Mouse (Mus musculus) spleen, postnatal 14 days (tissue): Measurements from ENCODE around the gene Ncf4.
A peak's percentile ranks its signal among the peaks of the same experiment; 100 is the strongest.
"Not testable (repeated sequence)": the region's sequence is repeated elsewhere in the genome, so short reads cannot be mapped to it uniquely, and the experiment has no call there.

Experiments used
- DNase-seq, 2 experiments: peaks; one replicate each; pipeline ENCODE4 v3.0.0; 2021 to 2022; ENCODE audit warnings: low spot score in 2 of 2

The Ncf4 gene

DNA sequence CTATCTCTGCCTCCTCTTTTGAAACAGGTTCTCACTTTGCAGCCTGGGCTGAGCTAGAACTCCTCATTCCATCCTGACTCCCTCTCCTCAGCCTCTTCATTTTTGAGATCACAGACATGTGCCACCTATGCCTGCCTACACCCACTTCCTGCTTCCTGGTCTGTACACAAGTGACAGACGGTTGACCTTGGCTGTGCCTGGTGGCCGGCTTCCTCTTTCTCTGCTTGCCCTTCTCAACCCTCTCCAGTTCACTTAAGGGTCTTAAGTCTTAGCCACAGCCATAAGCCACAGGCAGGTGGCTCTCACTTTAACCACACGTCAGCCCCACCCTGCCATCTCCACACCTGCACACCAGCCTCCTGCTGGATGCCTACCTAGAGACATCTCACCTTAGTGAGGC lies 3.8 kb downstream of the Ncf4 start:
- DNase-seq = peak in 1 of 2 experiments; percentile 37

DNA sequence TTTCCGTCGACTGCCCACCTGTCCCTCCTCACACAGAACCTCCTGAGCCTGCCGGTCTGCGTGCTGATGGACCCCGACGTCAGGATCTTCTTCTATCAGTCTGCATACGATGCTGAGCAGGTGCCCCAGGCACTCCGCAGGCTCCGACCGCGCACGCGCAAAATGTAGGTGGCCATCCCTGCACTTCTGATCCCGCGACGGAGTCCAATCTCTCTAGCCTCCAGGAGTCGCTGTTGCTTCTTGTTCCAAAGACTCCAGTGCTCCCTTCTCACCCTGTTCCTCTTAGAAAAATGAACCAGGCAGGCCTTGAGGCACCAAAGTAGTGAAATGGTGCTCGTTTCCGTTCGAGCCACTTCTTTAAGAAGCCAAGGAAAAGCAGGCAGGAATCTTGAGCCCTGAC lies 10.2 kb downstream of the Ncf4 start:
- no peak for DNase-seq

DNA sequence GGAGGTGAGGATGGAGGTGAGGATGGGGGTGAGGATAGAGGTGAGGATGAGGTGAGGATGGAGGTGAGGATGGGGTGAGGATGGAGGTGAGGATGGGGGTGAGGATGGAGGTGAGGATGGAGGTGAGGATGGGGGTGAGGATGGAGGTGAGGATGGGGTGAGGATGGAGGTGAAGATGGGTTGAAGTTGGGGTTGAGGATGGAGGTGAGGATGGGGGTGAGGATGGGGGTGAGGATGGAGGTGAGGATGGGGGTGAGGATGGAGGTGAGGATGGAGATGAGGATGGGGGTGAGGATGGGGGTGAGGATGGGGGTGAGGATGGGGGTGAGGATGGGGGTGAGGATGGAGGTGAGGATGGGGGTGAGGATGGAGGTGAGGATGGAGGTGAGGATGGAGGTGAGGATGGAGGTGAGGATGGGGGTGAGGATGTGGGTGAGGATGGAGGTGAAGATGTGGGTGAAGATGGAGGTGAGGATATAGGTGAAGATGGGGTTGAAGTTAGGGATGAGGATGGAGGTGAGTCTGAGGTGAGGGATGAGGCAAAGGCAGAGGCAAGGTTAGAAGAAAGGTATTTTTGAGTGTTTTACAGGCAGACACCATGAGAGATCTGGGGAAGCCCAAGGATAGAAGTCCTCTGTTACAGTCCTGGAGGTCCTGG lies 12.1 kb downstream of the Ncf4 start:
- DNase-seq = not testable (repeated sequence)

DNA sequence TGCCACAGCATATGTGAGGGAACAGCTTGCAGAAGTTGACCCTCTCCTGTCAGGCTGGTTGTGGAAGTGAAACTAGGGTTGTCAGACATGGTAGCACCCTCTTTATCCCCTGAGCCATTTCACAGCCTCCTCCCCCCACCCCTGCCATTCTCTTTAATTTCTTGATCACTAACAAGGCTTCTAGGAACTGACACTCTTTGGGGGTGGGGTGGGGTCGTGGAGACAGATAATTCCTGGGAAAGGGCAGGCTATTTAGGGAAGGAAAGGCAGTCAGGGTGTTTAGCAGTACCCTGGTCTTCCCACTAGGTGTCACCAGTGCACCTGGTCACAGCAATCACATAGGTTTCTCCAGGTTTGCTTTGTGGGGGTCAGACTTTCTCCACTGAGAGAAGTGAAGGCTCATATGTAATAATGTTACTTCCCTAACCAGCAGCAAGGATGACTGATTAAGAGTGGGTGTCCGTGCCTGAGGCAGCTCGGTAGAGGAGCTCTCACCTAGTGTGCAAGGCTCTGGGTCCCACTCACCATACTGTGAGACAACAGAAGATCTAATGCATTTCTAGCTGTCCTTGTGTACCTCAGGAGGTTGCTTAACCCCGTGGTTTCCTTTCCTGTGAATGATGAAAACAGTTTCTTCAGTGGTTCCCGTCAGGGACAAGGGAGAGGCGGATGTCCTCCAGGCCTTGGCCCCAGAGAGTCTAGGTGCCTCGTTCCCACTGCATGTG lies 12.9 kb downstream of the Ncf4 start:
- DNase-seq = peak in 1 of 2 experiments; percentile 43

DNA sequence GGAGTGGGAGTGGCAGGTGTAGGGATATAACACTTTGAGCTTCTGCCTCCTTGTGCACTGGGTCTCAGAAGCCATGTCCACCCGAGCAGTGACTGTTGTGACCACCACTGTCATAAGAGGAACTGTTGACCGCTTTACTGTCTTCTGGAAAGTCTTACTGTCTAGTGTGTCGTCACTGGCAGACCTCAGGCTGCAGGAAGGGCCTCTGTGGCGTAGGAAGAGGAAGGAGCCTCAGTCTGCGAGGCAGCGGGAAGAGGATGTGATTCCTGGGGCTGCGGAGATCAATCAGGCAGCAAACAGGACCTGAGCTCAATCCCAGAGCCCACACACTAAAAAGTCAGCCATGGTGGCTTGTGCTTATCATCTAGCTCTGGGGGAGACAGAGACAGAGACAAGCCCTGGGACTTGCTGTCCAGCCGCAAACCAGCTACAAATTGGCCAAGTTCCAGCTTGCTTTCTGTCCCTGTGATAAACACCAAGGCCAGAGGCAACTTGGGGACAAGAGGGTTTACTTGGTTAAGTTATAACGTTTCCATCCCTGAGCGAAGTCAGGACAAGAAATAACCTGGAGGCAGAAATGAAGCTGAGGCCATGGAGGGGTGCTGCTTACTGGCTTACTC lies 13.8 kb downstream of the Ncf4 start:
- no peak for DNase-seq

DNA sequence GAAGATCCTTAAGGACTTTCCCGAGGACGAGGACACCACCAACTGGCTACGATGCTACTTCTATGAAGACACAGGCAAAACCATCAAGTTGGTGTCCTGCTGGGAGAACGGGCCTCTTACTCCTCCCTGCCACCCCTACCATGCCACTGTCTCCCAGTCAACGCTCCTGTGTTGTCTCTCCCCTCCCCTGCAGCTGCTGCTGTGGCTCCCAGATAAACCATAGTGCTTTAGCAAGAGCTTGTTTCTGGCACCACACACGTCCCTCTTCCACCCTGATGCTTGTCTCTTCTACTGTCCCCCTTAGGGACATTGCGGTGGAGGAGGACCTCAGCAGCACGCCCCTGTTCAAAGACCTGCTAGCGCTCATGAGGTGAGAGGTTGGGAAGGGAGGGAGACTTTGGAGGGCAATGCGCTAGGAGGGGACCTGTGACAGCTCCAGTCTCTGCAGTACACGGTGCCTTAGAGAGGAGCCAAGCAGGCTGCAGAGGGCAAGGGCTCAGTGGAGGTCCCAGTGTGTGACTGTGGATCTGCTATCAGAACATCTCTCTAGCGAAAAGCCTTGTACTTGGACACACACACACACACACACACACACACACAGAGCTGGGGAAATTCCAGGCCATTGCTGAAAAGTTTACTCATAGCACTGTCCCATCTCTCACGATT lies 16.2 kb downstream of the Ncf4 start:
- no peak for DNase-seq

DNA sequence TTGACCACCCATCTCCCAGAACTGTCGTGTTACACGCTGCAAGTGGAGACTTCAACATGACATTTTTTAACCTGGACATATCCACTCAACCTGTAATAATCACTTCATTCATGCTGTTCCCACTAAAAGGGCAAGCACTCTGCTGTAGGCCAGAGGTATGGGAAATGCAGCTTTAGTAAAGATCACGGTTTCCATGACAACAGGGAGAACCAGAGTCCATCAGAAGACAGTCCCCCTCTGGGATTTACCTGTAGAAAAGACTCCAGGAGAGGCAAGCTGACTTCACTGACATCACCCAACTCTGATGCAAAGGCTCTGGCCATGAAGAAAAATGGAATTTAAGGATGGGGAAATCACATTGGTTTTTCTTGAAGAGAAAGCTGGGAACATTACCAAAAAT lies 18.7 kb downstream of the Ncf4 start:
- no peak for DNase-seq

DNA sequence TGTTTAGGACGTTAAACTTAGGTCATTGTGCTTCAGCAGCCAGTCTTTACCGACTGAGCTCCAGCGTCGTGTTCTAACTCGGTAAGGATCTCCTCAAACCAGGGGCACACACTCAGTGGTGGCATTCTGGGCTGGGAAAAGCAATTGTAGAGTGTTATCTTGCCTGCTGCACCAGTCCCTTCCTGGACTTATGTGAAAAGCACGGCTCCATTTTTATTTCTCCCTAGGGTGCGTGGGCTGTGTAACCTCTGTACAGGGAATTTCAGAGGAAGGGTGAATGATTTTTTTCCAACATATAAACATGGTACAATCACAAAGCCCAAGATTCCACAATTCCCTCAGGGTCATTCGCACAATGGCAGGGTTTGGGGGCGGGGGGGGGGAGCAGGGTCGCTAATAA lies 22.8 kb downstream of the Ncf4 start:
- DNase-seq = no peak

DNA sequence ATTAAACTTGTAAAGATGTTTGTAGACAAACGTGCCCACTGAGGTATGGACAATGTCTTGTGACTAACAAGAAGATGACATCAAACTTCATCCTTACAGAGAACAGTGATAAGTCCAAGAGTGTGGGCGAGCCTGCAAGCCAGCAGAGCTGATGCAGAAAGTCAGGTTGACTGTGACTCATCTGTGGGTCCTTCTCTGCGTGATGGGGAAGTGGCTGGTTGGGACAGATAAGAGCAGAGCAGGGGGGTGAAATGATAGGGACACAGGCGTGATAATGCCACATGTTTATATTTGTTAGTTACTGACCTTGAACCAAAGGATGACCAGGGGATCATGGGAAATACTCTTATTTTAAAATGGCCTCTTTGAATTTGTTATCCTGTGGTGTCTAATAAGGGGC lies 23.3 kb downstream of the Ncf4 start:
- DNase-seq = no peak

DNA sequence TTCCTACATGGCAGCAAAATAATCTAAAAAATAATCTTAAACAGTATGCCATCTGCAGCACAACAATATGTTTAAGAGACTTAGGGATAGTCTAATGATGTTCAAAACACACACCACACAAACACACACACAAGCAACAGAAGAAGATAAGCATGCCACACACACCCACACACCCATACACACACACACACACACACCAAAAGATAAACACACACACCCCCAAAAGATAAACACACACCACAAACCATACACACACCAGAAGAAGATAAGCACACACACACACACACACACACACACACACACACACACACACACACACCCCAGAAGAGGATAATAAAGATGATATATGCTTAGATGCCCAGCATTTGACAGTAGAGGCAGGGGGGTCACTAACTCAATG lies 26.6 kb downstream of the Ncf4 start:
- DNase-seq = no peak

DNA sequence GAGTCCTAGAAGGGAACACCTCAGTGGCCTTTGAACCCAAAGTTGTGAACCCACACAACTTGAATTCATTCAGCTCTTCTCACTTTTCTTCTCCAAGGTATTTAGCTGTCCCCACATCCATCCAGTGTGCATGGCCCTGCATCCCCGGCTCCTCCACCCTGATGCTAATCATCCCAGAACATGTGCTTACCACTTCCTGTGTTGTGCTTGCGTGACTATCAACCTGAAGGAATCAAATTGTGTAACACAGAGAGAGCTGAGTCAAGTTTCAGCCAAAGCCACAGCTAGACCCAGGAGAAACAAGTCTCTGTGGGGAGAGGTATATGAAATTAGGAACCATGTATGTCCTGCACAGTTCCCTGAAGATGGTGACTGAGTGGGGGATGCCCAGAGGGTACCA lies 33.7 kb downstream of the Ncf4 start:
- no peak for DNase-seq

DNA sequence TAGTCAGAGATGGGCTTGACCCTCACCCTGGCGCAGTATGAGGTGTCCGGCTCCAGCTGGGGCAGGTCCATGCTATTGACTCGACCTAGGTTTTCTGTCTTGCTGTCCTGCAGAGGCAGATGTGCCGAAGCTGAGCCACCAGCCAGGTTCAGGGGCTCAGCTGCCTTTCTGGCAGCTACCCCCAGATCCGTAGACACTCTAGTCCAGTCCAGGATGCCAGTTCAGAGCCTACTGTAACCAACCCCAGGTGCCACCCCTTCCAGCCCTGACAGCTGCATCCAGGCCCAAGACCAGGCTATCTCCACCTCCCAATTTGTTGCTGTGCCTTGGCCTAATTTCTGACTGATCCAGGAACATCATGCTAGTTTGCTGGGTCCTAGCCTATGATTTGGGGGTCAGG lies 43.3 kb downstream of the Ncf4 start:
- DNase-seq = no peak

DNA sequence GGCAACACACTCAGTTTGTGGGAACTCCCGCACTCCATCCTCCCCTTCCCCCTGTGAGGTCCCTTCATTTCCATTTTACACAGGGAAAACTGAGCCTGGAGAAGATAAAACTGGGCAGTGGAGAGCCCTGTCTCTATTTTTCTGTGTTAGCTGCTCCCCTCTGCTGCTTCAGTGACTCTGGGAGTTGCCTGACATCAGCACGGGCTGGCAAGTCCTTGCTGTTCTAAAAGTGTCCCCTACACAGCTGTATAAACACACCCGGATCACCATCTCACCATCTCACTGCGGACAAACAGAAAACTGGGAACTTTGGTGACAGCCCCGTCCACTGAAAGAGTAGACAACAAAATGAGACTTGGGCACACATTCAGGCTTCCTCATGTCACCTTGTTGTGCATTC lies 45.2 kb downstream of the Ncf4 start:
- not testable (repeated sequence) for DNase-seq

DNA sequence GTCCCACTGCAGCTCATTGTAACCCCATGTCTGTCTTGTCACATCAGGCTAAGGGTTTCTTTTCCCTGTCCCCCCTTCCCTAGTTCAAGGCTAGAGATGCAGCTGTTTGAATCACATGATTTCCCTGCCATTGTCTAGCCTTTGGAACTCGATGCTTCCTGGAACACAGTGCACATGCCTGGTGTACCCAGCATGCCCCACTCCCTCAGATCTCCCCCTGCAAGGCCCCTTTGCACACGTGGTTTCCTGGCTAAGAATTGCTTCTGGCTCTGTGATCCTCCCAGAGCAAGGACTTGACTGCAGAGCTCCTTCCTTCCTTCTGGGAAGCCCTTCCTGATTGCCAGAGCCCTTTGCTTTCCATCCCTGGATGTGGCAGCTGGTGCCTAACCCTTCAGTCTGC lies 48.6 kb downstream of the Ncf4 start:
- DNase-seq = not testable (repeated sequence)

DNA sequence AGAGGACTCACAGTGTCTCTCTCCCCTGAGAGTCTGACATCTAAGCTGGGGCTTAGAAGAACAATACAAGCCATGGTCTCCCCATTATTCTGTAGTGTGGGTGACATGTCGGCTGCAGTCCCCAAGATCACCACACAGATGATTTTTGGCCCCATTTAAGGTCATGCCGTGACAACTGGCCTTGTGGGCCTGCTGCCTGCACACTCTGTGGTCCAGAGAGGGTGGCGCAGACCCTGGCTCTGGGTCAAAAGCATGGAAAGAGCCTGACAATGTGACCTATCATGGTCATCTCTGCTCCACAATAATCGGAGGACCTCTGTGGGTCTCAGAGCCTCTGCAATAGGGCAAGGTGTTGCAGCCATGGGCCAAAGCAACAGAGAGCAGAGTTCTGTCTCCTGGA lies 49.1 kb downstream of the Ncf4 start:
- DNase-seq = no peak

DNA sequence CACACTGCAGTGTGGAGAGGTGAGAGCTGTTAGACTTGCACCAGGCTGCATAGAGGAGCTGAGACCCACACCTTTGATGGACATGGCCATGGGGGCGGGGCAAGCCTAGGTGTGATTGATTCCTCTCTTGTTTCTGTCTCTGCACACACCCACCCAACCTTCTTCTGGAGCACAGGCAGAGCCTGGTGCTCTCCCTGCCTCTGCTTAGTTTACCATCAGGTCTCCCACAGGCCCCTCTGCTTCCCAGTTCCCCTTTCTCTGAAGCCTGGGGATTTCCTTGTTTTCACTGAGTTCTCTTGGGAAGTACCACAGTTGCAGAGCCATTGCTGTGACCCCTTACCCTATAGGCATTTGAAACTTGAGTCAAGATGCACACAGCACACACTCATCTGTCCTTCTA lies 54.0 kb downstream of the Ncf4 start:
- no peak for DNase-seq

DNA sequence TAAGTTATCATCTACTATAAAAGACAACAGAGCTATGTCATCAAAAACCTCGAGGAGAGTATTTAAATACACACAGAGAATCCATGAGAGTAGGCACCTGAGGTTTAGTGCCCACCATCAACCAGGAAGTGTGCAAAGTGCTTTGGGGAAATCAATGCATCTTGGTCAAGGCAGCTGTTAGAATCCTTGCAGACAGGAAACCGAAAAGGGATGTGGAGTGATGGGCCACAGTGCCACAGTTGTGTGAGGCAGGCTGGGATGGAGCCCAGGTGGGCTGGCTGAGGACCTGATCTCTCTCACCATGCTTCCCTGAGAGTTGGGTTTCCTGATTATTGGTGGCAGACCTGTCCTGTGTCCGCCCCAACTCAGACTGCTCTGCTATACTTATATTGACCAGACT lies 55.0 kb downstream of the Ncf4 start:
- no peak for DNase-seq

DNA sequence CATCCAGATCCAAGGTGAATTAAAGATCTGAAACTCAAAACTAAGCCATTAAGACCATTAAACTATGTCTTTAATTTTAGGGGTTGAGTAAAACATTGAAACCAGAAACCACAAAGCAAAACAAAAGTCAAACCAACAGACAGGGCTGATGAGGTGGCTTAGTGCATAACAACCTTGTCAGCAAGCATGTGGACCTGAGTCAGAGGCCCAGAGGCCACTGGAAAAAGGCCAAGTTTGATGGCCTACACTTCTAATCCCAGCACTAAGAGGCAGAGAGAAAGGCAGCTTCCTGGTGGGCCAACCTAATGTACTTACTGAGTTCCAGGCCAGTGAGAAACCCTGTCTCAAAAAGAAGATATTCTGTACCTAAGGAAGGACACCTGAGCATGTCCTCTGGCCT lies 56.2 kb downstream of the Ncf4 start:
- no peak for DNase-seq

DNA sequence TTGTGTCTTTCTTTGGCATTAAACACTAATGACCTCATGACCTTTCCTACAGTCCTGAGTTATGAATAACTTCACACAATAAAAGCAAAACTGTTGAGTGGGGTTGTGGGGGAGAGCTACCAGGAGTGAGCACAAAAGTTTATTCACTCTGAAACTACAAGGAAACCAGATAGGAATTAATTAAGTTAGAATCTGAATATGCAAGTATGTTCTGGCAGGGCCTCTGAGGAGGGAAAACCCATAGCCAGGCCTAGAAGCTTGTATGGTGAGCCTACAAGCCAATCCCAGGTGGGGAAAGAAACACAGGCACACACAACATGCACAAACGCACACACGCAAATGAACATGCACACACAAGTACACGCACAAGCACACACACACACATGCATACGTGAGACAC lies 58.1 kb downstream of the Ncf4 start:
- no peak for DNase-seq

DNA sequence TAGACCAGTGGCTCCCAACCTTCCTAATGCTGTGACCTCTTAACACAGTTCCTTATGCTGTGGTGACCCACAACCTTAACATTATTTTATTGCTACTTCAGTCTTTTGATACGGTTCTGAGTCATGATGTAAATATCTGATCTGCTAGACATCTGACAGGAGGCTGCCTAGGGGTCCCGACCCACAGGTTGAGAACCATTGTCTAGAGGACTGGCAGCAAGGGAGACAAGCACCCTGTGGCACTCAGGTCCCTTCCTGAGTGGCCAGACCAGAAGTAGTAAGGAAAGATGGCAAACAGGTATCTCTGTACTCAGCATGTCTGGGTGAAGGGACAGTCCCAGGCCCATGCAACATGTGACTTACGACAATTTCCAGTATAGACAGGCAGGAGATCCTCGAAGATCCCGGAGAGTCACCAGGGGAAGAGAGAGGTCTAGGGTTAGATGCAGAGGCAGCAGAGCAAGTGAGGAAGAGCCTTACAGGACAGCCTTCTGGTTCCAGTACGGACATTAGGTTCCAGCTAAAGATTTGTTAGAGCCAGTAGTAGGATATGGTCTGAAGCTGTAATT lies 59.1 kb downstream of the Ncf4 start:
- no peak for DNase-seq

DNA sequence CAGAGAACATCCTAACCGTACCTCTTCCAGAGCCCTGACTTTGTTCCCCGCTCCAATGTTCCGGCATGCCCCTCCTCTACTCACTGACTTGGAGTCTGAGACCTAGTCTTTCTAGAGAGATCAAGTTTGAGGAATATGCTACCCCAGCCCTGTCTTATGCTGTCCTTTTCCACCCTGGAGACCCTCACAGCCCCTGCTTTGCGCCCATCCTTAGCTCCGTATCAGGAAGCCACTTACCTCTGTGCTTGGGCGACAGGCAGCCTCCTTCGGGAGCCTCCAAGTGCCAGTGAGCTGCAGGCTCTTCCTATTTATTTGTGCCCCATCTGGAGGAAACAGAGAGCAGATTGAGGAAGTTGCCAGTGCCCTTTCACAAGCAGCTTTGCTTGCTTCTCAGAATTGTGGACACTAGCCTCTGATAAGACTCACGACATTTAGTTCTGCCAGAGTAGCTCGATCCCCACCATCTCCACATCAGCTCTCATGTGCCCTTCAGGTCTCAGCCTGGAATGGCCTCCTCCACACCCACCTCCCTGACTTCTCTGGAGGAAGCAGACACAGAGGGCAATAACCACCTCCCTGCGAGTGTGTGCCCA lies 60.8 kb downstream of the Ncf4 start, which contains the start of gene Csf2rb2:
Gene Csf2rb2 (minus strand): TSS at position 381 of the 593 bp plus-strand sequence.
- no peak for DNase-seq

DNA sequence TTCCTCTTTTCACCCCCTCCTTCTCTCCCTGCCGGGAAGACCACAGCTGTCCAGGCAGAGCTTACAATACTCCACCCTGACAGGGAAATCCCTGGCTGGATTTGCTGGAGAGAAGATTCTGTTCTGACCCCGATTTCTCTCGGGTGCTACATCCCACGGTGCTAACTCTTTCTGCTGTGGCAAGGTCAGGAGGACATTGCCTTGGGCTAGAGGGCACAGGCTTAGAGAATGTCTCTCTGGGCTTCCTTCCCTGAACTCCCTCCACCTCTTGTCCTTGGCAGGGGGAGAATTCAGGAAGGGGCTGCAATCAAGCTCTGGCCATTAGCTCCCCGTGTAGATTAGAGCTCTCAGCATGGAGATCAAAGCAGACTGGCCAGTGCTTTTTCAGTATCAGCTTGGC lies 65.3 kb downstream of the Ncf4 start:
- no peak for DNase-seq
